Mouse (Mus musculus) brain, embryonic 14.5 days (tissue): ENCODE measurements at regions not wholly inside any gene's neighbourhood (a gene's known extent, or its start where the extent isn't known, plus 50 kb on each side); places are given as distances from the start of the nearest gene placed in this dataset.

Experiments
- CTCF ChIP-seq: fragments of 200-500 bp; IDR thresholded peaks from 2 replicates; pipeline ENCODE4 v1.5.1; 2012; ENCODE audit warnings: inconsistent platforms, mild to moderate bottlenecking, moderate library complexity, borderline replicate concordance; ENCODE audit not compliant: insufficient read depth, insufficient read length; ENCODE audit errors: extremely low read depth
- POLR2A ChIP-seq: fragments of 200-500 bp; IDR thresholded peaks from 2 replicates; pipeline ENCODE4 v1.6.1; 2012; ENCODE audit warnings: mild to moderate bottlenecking, inconsistent platforms, borderline replicate concordance; ENCODE audit not compliant: poor library complexity, insufficient read depth, insufficient read length, severe bottlenecking; ENCODE audit errors: extremely low read depth

GRCm38 (mm10) chr10:21819686-21820085 is 62.3 kb upstream of the Sgk1 start:
- TF ChIP-seq POLR2A: no peak
- TF ChIP-seq CTCF: no peak
